Mouse (Mus musculus): Measurements from ENCODE around the gene Ick.

The Ick gene

DNA sequence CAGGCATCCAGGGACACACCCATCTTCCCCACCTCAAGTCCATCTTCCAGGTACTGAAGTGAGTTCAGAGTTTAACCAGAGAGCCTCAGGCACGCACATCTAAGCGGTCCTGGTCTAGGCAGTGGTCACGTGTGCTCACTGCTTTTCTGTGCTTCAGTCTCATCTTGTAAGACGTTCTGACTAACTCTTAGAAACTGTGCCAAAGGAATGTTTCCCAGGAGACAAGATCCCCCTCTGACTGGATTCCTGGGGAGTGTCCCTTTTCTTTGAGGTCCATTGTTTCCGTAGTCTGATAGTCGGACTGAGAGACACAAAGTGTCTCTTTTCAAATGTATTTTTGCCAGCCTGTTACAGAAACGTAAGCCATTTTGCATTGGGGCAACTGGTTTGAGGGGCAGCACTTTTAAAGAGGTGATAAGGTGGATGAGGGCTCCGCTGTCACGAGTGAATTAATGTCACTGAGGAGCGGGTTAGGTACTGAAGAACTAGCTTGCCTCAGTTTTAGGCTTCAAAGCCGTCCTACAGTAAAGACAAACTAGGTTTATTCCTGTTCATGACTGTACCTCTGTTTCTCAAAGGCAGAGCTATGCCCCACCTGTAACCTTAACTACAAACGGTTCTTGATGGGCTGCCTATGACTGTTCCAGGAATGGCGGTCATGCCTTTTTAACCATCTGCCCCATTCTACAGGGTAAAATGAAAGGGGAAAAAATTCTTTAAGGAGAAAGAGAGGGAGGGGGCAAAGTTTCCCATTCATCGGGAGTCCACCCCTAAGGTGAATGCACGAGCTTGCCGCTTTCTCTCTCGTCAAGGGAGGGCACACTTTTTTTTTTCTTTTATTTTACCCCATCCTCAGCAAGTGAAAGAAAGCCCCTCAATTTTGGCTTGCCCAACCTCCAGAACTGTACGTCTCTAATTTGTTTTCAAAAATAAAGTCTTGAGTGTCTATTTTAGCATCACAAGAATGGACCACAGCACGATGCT, 82.0 kb downstream of the Ick start:
- no peak for DNase-seq (ENCODE audit: low spot score in 2 of 2)

DNA sequence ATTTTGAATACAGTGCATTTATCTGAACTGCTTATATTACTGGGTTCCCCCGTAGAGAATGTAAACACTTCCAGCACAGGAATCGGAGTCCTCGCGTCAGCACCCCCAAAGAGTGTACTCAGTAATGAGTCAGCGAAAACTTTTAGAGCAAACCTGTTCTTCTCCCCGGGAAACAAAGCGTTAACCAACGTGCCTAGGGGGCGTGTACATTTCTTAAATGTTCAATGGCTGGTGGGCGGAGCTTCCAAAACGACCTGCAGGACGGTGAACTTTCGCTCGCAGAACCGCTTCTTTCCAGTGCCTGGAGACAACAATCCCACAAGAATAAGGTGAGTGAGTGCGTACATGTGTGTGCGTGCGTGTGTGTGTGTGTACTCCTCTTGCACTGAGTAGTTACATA, 82.7 kb downstream of the Ick start:
- peak; percentile 46 to 84 for DNase-seq (ENCODE audit: low spot score in 2 of 2)

DNA sequence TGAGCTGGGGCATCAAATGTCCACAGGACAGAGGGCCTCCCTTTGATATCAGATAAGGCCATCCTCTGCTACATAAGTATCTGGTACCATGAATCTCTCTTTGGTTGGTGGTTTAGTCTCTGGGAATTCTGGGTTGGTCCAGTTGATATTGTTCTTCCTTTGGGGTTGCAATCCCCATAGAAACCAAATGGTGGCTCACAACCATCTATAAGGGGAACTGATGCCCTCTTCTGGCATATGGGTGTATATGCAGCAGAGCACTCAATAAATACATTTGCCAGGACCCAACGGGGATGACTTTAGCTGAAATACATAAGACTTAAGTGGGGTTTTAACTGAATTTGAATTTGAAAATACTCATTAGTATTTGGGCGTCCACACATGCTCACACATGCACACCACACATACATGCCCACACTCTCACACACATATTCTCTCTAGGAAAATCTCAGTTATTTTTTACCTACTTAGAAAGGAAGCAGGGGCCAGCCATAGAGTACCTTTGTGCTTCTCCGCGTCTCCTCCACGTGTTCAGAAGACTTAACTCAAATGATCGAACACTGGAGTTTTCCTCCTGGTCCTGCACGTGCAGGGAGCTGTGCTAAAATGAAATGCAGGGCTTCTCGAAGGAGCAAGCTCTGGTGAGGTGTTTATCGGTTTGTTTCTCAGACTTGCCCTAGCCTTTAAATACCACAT, 85.1 kb downstream of the Ick start:
- DNase-seq (ENCODE audit: low spot score in 2 of 2), result peak; percentile 29 to 64

DNA sequence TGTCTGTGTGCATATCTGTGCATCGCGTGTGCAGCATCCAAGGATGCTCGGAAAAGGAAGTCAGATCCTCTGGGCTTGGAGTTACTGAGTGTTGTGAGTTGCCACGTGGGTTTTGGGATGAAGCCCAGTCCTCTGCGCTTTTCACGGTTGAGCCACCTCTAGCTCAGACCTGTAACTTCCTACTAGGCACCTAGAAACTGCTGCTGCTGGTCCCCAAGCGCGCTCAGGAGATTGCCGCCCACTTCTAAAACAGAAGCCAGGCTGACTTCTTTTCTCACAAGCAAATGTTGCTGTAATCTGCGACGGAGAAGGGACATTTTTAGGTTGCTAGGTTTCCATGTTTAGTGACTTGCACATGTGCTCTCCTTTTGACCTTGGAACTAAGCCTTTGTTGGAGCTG, 86.0 kb downstream of the Ick start:
- DNase-seq (ENCODE audit: low spot score in 2 of 2), result no peak

DNA sequence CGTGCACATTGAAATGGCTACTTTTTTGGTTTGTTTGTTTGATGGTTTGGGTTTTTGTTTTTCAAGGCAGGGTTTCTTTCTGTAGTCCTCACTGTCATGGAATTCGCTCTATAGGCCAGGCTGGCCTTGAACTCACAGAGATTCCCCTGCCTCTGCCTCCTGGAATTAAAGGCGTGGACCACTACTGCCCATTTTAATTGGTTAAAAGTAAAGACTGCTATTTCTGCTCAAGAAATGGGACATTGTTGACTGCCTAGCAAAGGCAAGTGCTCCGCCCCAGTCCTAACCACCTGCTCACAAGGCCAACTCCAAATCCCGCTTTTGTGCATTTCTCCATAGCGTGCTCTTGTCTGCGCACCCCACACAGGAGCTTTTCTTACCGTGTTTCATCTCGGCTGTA, 88.8 kb downstream of the Ick start:
- no peak for DNase-seq (ENCODE audit: low spot score in 2 of 2)

DNA sequence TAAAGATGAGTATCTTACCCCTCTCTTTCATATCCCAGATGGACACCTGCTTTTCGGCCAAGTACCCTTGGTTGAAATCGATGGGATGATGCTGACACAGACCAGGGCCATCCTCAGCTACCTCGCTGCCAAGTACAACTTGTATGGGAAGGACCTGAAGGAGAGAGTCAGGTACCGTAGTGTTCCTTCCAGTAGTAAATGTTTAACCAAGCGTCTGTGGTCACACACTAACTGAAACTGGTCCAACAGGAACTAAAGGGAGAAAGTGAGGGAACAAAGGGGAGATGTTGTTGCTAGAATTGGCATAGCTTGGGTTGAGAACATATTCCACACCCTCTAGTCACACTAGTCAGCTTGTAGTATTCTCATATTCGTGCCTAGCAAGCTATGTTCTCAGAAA, 95.2 kb downstream of the Ick start:
- no peak for DNase-seq (ENCODE audit: low spot score in 2 of 2)

DNA sequence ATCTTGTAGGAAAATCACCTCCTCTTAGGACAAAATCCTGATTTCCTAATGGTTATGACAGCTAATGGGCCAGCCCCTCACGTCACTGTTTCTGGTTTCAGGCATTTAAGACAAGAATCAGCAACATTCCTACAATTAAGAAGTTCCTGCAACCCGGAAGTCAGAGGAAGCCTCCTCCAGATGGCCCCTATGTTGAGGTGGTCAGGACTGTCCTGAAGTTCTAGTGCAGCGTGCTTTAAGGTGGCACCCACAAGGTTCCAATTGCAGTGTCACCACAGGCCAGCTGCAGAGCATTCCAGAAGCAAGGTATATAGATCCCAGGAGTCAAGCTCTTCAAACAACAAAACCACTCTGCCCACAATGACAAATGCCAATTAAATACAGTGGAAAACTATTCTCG, 100.0 kb downstream of the Ick start:
- DNase-seq (ENCODE audit: low spot score in 2 of 2), result no peak

DNA sequence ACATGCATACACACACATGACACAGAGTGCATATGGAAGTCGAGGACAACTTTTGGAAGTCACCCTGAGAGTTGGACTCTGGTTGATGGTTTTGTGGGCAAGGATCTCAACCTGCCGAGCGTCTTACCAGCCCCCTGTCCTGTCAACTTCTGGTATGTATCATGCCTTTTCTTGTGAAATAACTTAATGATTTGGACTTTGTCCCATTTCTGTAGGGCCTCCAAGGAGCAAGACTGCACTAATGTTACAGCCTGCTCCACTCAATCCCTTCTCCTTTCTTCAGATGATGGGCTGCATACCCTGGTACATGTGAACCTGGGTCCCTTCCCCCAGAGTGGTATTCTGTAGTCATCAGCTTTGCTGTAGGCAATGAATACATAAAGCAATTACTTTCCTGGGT, 101.1 kb downstream of the Ick start:
- no peak for DNase-seq (ENCODE audit: low spot score in 2 of 2)

DNA sequence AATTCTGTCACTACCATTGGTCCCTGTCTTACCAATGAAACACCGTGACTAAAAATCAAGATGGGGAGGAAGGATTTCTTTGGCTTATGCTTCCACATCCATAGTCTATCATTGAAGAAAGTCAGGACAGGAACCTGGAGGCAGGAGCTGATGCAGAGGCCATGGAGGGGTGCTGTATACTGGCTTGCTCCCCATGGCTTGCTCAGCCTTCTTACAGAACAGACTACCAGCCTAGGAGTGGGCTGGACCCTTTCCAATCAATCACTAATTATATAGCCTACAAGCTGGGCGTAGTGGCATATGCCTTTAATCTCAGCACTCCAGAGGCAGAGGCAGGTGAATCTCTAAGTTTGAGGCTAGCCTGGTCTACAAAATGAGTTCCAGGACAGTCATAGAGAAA, 101.8 kb downstream of the Ick start:
- DNase-seq (ENCODE audit: low spot score in 2 of 2), result no peak

DNA sequence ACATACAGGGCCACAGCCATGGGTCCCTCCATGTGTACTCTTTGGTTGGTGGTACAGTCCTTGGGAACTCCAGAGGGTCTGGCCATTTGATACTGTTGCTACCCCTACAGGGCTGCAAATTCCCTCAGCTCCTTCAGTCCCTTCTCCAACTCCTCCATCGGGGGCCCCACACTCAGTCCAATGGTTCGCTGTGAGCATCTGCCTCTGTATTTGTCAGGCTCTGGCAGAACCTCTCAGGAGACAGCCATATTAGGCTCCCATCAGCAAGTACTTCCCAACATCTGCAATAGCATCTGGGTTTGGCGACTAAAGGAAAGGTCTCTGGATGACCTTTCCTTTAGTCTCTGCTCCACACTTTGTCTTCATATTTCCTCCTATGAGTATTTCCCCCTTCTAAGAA, 102.5 kb downstream of the Ick start:
- DNase-seq (ENCODE audit: low spot score in 2 of 2), result no peak

DNA sequence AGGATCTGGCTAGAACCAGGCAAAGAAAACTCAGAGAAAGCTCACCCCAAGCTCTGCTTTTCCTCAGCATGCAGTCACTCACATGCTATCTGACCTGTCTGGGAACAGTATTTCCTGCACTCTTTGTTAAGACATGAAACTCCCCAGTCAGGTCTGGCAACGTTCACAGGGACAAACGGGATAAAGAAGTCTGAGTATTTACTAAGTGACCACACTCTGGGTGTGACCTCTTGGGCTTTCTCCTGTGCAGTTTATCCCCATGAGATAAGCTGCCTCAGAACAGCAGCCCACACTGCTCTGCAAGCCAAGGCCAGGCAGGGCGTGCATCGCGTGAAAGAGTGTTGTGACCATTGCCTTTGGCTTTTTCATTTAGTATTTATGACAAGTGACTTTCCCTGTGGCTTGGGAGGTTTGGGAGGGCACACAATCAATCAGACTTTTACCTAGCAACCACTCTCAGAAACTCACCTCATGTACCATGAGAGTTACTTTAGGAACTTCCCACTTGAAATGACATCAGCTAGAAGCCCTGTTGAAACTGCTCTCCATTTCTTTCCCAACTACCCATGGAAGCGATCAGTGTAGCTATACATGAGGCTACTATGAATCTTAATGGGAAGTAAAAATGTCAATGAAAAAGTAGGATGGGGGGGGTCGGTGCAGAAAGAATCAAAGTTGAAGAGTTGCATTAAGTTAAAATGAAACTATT, 103.5 kb downstream of the Ick start:
- DNase-seq (ENCODE audit: low spot score in 2 of 2), result no peak

DNA sequence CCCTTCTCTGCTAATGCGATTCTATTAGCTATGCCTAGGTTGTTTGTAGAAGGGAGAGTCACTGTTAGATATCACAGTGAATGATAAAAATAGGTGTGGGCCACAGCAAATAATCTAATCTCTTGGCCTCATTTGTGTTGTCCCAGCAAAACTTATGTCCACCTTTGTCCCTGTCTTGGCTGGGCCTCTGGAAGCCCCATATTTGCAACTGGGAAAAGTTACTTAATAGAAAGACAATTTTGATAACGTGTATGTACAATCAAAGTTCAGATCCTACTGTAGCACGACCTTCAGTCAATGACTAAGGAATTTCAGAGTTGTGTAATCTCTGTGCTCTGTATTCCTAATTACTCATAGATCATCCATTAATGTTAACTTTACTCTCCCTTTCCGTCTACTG, 108.1 kb downstream of the Ick start:
- no peak for DNase-seq (ENCODE audit: low spot score in 2 of 2)
